Mouse (Mus musculus): ENCODE data around the gene Gm29133. TPM values are rescaled to one million over a fixed set of nuclear protein-coding genes. Genes with fewer than 3 reads are reported as not detected.

Gm29133 gene
- polyA plus RNA-seq, 1 experiment from 2014 or later, result not detected

Other genes with a start within 250 kb of the Gm29133 start
- gene Pdcd10, start 191.3 kb upstream of the Gm29133 start, polyA plus RNA-seq (2014; fragmentation: Nextera tagmentation; extraction: Ambion mirVana), result 86.4 and 103 TPM in 2 replicates
- gene Serpini1, start 190.7 kb upstream of the Gm29133 start, polyA plus RNA-seq (2014; fragmentation: Nextera tagmentation; extraction: Ambion mirVana), result 21.0 and 22.3 TPM in 2 replicates
- gene Golim4, start 208.8 kb downstream of the Gm29133 start, polyA plus RNA-seq (2014; fragmentation: Nextera tagmentation; extraction: Ambion mirVana), result 46.9 and 47.6 TPM in 2 replicates